Mouse (Mus musculus): Measurements from ENCODE around the gene Abtb1. TPM values are rescaled to one million over a fixed set of nuclear protein-coding genes. Genes with fewer than 3 reads are reported as not detected.

Abtb1 gene
- polyA plus RNA-seq, 1 experiment from 2014 or later = 41.0 TPM

DNA sequence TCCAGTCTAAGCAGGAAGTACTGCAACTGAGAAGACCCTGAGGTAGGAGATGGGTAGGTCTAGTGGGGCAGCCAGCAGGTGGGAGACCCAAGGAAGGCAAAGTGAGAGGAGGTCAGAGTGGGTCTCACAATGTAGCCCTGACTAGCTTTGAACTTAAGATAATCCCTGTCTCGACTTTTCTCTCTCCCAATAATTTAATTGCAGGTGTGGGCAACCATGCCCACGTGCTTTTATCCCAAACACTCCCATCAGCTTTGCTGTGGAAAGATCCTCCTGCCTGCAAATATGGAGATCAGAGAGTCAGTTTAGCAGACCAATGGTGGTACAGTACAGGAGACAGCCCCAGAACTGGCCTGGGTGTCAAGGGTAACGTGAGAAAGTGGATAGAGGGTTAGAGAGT is 1.6 kb downstream of the Abtb1 start:
- H3K36me3 ChIP-seq (ENCODE audit: insufficient read depth, low read length) = peaks cover 39% of the 10 kb centered on the region
- 0 out of 2 replicates have a peak overlapping the region, but pooled peaks have one; percentile 69 for H3K4me2 ChIP-seq (ENCODE audit: low read length)
- DNase-seq (ENCODE audit: low spot score) (no peak), ATAC-seq (replicated peaks; ENCODE audit: low FRiP score, low read depth) (no peak)
- no peaks in the 10 kb centered on the region for H3K9me3 ChIP-seq (replicated peaks; ENCODE audit: low read length)
- H3K27me3 ChIP-seq (ENCODE audit: insufficient read depth, low read length) = no peaks in the 10 kb centered on the region
- peaks cover 8% of the 10 kb centered on the region for H3K4me1 ChIP-seq (replicated peaks; ENCODE audit: insufficient read depth, low read length)
- H3K27ac ChIP-seq = no peak overlapping the region
- TF ChIP-seq CTCF (IDR thresholded peaks at IDR 0.05; ENCODE audit: low read depth) = no peak
- H3K4me3 ChIP-seq (replicated peaks; ENCODE audit: low read depth, low read length) = no peak overlapping the region
- 78% methylated on average over 3 of the region's 3 CpGs for WGBS
- H3K9ac ChIP-seq (ENCODE audit: low read depth, low read length) = 0 out of 2 replicates have a peak overlapping the region, but pooled peaks have one; percentile 13

DNA sequence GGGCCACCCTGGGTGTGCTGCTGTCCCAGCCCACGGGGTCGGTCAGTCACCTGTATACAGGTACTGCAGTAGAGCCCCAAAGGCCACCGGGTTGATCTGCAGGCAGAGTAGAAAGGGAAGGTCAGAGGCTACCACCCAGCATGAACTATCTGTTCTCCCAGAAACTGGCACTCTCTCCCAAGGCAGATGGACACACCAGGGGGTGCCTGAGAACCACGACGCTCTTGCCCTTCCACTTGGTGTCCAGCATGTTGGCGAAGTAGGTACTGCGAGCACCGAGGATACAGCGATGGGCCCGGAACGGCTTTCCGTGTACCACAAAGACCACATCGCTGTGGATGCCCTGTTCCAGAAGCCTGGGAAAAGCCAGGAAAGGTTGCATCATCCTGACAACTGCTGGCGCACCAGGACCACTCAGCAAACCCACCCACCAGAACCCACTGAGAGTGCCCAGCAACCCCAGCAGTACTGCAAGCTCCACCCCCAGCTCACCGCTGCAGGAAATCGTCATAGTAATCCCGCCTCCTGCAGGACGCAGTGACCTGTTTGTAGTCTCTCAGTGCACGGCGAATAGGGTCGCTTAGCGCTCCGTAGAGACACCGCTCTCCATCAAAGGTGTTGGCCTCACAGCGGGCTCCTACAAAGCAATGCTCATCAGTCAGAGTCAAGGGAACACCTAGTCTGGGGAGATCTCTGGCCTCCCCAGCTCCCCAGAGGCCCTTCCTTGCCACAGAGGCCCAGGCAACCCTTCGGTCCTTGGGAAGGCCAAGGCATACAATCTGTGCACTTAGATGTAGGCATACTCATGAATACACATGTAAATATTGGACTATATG is 2.4 kb downstream of the Abtb1 start:
- no peak overlapping the region for H3K27ac ChIP-seq
- DNase-seq (ENCODE audit: low spot score) (no peak), ATAC-seq (replicated peaks; ENCODE audit: low FRiP score, low read depth) (no peak)
- TF ChIP-seq CTCF (IDR thresholded peaks at IDR 0.05; ENCODE audit: low read depth) = no peak
- no peak overlapping the region for H3K4me3 ChIP-seq (replicated peaks; ENCODE audit: low read depth, low read length)
- peaks cover 39% of the 10 kb centered on the region for H3K36me3 ChIP-seq (ENCODE audit: insufficient read depth, low read length)
- peaks cover 8% of the 10 kb centered on the region for H3K4me1 ChIP-seq (replicated peaks; ENCODE audit: insufficient read depth, low read length)
- 88% methylated on average over 26 of the region's 26 CpGs for WGBS
- H3K27me3 ChIP-seq (ENCODE audit: insufficient read depth, low read length) = no peaks in the 10 kb centered on the region
- no peak overlapping the region for H3K9ac ChIP-seq (ENCODE audit: low read depth, low read length)
- H3K4me2 ChIP-seq (ENCODE audit: low read length) = no peak overlapping the region
- H3K9me3 ChIP-seq (replicated peaks; ENCODE audit: low read length) = no peaks in the 10 kb centered on the region

DNA sequence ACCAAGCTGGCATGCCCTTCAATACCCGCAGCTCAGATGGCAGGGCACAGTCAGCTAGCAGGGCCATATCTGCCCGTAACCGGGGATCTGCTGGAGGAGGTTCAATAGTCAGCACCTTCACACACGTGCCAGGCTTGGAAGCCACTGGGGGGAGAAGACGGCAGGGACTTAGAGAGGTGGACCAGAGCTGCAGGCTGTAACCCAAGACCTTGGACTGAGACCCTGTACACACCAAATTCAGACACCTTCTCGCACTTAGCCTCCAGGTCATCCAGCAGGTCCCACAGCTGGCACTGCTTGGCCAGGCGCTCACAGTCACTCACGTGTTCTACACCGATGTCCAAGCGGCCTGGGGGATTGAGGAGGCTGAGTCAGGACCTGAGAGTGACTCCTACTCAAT is 3.2 kb downstream of the Abtb1 start:
- WGBS = 92% methylated on average over 10 of the region's 10 CpGs
- H3K4me2 ChIP-seq (ENCODE audit: low read length) = no peak overlapping the region
- no peaks in the 10 kb centered on the region for H3K9me3 ChIP-seq (replicated peaks; ENCODE audit: low read length)
- no peak overlapping the region for H3K27ac ChIP-seq
- no peak for ATAC-seq (replicated peaks; ENCODE audit: low FRiP score, low read depth)
- no peak for DNase-seq (ENCODE audit: low spot score)
- no peak for TF ChIP-seq CTCF (IDR thresholded peaks at IDR 0.05; ENCODE audit: low read depth)
- no peaks in the 10 kb centered on the region for H3K27me3 ChIP-seq (ENCODE audit: insufficient read depth, low read length)
- no peak overlapping the region for H3K4me3 ChIP-seq (replicated peaks; ENCODE audit: low read depth, low read length)
- peaks cover 39% of the 10 kb centered on the region for H3K36me3 ChIP-seq (ENCODE audit: insufficient read depth, low read length)
- peaks cover 8% of the 10 kb centered on the region for H3K4me1 ChIP-seq (replicated peaks; ENCODE audit: insufficient read depth, low read length)
- no peak overlapping the region for H3K9ac ChIP-seq (ENCODE audit: low read depth, low read length)

DNA sequence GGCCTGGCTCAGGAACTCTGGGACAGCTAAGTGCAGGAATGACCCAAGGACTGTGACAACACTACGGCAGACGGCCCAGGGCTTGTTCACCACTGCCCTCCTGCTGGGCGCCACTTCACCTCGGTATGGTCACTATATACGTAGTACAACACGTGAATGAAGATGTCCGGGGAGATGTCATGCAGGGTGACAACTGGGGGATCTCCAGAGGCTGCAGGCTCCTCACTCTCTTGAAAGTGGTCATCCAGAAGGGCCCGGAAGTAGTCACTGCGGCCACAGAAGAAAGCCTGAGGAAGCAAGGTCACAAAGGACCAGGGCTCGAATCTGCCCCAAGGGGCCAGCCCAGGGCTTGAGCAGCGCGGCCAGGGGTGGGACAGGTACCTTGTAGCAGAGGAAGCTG is 3.8 kb downstream of the Abtb1 start:
- Histone ChIP-seq H3K4me2 (ENCODE audit: low read length) (no peak overlapping the region), H3K9ac (ENCODE audit: low read depth, low read length) (no peak overlapping the region), H3K4me3 (replicated peaks; ENCODE audit: low read depth, low read length) (no peak overlapping the region), H3K9me3 (replicated peaks; ENCODE audit: low read length) (no peaks in the 10 kb centered on the region), H3K4me1 (replicated peaks; ENCODE audit: insufficient read depth, low read length) (peaks cover 8% of the 10 kb centered on the region), H3K27ac (no peak overlapping the region), H3K36me3 (ENCODE audit: insufficient read depth, low read length) (peaks cover 39% of the 10 kb centered on the region), H3K27me3 (ENCODE audit: insufficient read depth, low read length) (no peaks in the 10 kb centered on the region)
- no peak for DNase-seq (ENCODE audit: low spot score)
- ATAC-seq (replicated peaks; ENCODE audit: low FRiP score, low read depth) = no peak
- 91% methylated on average over 12 of the region's 12 CpGs for WGBS
- no peak for TF ChIP-seq CTCF (IDR thresholded peaks at IDR 0.05; ENCODE audit: low read depth)

DNA sequence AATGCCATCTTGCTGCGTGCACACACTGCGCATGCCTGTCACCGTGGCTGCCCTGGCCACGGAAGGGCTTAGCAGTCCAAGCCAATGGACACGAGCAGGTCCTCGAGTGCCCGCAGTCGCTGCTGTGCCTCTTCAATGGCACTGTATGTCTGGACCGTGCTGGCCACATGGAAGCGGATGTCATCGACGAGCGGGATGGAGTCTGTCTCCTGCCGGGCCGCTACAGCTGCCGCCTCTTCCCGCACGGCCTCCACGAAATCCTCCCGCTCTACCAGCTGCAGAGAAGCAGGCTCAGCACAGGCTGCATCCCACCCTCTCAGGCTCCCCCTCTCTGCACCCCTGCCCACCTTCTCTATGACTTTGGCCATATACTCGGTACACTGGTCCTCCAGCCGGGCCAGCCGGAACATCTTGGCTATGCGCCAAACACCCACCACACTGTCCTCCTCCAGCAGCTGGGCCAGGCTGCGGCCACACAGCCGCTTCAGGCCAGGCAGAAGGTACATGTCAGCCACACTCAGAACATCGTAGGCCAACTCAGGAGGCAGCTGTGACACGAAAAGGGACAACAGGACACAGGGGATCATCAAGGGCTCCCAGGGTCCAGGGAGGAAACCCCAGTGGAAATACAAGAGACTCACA is 5.5 kb downstream of the Abtb1 start:
- no peak overlapping the region for H3K4me3 ChIP-seq (replicated peaks; ENCODE audit: low read depth, low read length)
- DNase-seq (ENCODE audit: low spot score) (no peak), ATAC-seq (replicated peaks; ENCODE audit: low FRiP score, low read depth) (no peak)
- H3K9ac ChIP-seq (ENCODE audit: low read depth, low read length) = no peak overlapping the region
- no peak overlapping the region for H3K4me2 ChIP-seq (ENCODE audit: low read length)
- TF ChIP-seq CTCF (IDR thresholded peaks at IDR 0.05; ENCODE audit: low read depth) = no peak
- H3K27ac ChIP-seq = no peak overlapping the region
- H3K36me3 ChIP-seq (ENCODE audit: insufficient read depth, low read length) = peaks cover 39% of the 10 kb centered on the region
- no peaks in the 10 kb centered on the region for H3K9me3 ChIP-seq (replicated peaks; ENCODE audit: low read length)
- 83% methylated on average over 28 of the region's 28 CpGs for WGBS
- H3K4me1 ChIP-seq (replicated peaks; ENCODE audit: insufficient read depth, low read length) = peaks cover 8% of the 10 kb centered on the region
- no peaks in the 10 kb centered on the region for H3K27me3 ChIP-seq (ENCODE audit: insufficient read depth, low read length)

DNA sequence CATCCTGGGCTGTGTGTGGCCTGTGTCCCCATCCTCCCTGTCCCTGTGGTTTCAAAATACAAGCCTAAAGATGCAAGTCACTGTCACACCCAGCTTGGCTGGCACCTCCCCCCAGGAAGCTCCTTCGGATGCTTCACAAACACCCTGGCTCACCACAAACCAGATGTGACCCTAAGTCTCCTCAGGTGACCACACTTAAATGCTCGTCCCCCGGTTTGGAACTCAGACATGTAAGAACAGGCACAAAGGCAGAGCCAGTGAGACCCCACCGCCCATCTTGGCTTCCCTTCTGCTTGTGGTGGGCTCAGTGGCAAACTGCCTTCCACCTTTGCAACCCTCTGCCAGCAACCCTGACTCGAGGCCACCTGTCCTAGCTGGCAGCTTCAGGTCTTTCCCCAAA is 6.7 kb downstream of the Abtb1 start:
- Histone ChIP-seq H3K36me3 (ENCODE audit: insufficient read depth, low read length) (peaks cover 39% of the 10 kb centered on the region), H3K4me2 (ENCODE audit: low read length) (no peak overlapping the region), H3K4me1 (replicated peaks; ENCODE audit: insufficient read depth, low read length) (no peaks in the 10 kb centered on the region), H3K4me3 (replicated peaks; ENCODE audit: low read depth, low read length) (no peak overlapping the region), H3K9me3 (replicated peaks; ENCODE audit: low read length) (no peaks in the 10 kb centered on the region), H3K9ac (ENCODE audit: low read depth, low read length) (no peak overlapping the region), H3K27ac (no peak overlapping the region), H3K27me3 (ENCODE audit: insufficient read depth, low read length) (no peaks in the 10 kb centered on the region)
- 69% methylated on average over 5 of the region's 5 CpGs for WGBS
- ATAC-seq (replicated peaks; ENCODE audit: low FRiP score, low read depth) (no peak), DNase-seq (ENCODE audit: low spot score) (no peak)
- TF ChIP-seq CTCF (IDR thresholded peaks at IDR 0.05; ENCODE audit: low read depth) = no peak

Data from kidney, postnatal 0 days (tissue).